Mouse (Mus musculus) limb, embryonic 14.5 days (tissue): ENCODE data around the gene Ankrd44. TPM values are rescaled to one million over a fixed set of nuclear protein-coding genes. Genes with fewer than 3 reads are reported as not detected.

Experiments
- ATAC-seq: fragments of 200-750 bp; cut with Nextera tagmentation; 2 replicates; pipeline ENCODE4 v1.8.0; 2017; ENCODE audit warnings: low read depth, moderate number of reproducible peaks, moderate TSS enrichment; ENCODE audit not compliant: low FRiP score
- DNase-seq: peaks from one replicate; pipeline ENCODE4 v3.0.0-alpha.2; 2015; ENCODE audit warnings: low spot score
- H3K27ac ChIP-seq: fragments of 300-500 bp; sonication (generic); replicated peaks from 2 replicates; pipeline ENCODE4 v1.5.1; 2014; ENCODE audit warnings: low read depth, mild to moderate bottlenecking, low read length, moderate library complexity, mixed read lengths
- H3K27me3 ChIP-seq: fragments of 300-500 bp; sonication (generic); 2 replicates; pipeline ENCODE4 v1.6.1; 2014; ENCODE audit warnings: low read length, mixed read lengths; ENCODE audit not compliant: control insufficient read depth, insufficient read depth
- H3K36me3 ChIP-seq: fragments of 300-500 bp; sonication (generic); 2 replicates; pipeline ENCODE4 v1.6.1; 2014; ENCODE audit warnings: mild to moderate bottlenecking, low read length, moderate library complexity, mixed read lengths; ENCODE audit not compliant: control insufficient read depth, insufficient read depth
- H3K4me1 ChIP-seq: fragments of 300-500 bp; sonication (generic); 2 replicates; pipeline ENCODE4 v1.6.1; 2014; ENCODE audit warnings: antibody characterized with exemption, low read length, mixed read lengths; ENCODE audit not compliant: control insufficient read depth, insufficient read depth
- H3K4me2 ChIP-seq: fragments of 300-500 bp; sonication (generic); replicated peaks from 2 replicates; pipeline ENCODE4 v1.6.1; 2014; ENCODE audit warnings: low read depth, mild to moderate bottlenecking, low read length, moderate library complexity; ENCODE audit not compliant: severe bottlenecking
- H3K4me3 ChIP-seq: fragments of 300-500 bp; sonication (generic); replicated peaks from 2 replicates; pipeline ENCODE4 v1.5.1; 2014; ENCODE audit warnings: low read length
- H3K9ac ChIP-seq: fragments of 300-500 bp; sonication (generic); 2 replicates; pipeline ENCODE4 v1.6.1; 2014; ENCODE audit warnings: mild to moderate bottlenecking, low read depth, low read length, moderate library complexity; ENCODE audit not compliant: severe bottlenecking
- H3K9me3 ChIP-seq: fragments of 300-500 bp; sonication (generic); 2 replicates; pipeline ENCODE4 v1.6.1; 2016; ENCODE audit warnings: low read length; ENCODE audit not compliant: control insufficient read depth
- POLR2A ChIP-seq: fragments of 200-500 bp; IDR thresholded peaks from 2 replicates; pipeline ENCODE4 v1.8.0; 2012; ENCODE audit warnings: inconsistent platforms, mild to moderate bottlenecking, moderate library complexity, borderline replicate concordance; ENCODE audit not compliant: insufficient read depth, insufficient read length; ENCODE audit errors: extremely low read depth
- WGBS: fragments of 180-500 bp; shearing (Covaris S2); extraction: QIAGEN DNeasy Blood & Tissue Kit; methylation state at CpG from one replicate; pipeline ENCODE4 v1.1.7; 2014; 5-methylcytosine and 5-hydroxymethylcytosine counted together
- polyA plus RNA-seq, 2 experiments: library from polyadenylated mRNA; depleted of rRNA in 1 of 2; stranded (reverse) in 1 of 2; unstranded in 1 of 2; fragments of >200 nt; fragmentation: Nextera tagmentation in 1 of 2; extraction: Ambion mirVana in 1 of 2; gene quantifications; 2 replicates each; pipeline versions ENCODE4 v1.2.1 to v1.2.3; 2012 to 2014

Ankrd44 gene
- polyA plus RNA-seq, 2 experiments, result 23.5 to 38.8 TPM

- no peak overlapping the region for H3K27ac ChIP-seq
- no peak overlapping the region for H3K4me2 ChIP-seq
- no peaks in the 10 kb centered on the region for H3K4me1 ChIP-seq
- no peak overlapping the region for H3K9ac ChIP-seq
- no peaks in the 10 kb centered on the region for H3K27me3 ChIP-seq
- 53% methylated on average over 8 of the region's 8 CpGs for WGBS
- DNase-seq (no peak), ATAC-seq (no peak)
- H3K4me3 ChIP-seq, result no peak overlapping the region
- H3K36me3 ChIP-seq, result no peaks in the 10 kb centered on the region
- no peak for TF ChIP-seq POLR2A
- peaks cover 3% of the 10 kb centered on the region; the same call in 1 of the 2 replicates for H3K9me3 ChIP-seq
Measured at GRCm38 (mm10) chr1:54776116-54776515, 150.1 kb downstream of the Ankrd44 start.

- no peaks in the 10 kb centered on the region for H3K36me3 ChIP-seq
- no peak for TF ChIP-seq POLR2A
- ATAC-seq, result no peak
- H3K4me3 ChIP-seq, result no peak overlapping the region
- no peak for DNase-seq
- no peak overlapping the region for H3K9ac ChIP-seq
- no peak overlapping the region for H3K27ac ChIP-seq
- WGBS, result 93% methylated on average over 5 of the region's 5 CpGs
- H3K27me3 ChIP-seq, result no peaks in the 10 kb centered on the region
- H3K4me1 ChIP-seq, result no peaks in the 10 kb centered on the region
- no peak overlapping the region for H3K4me2 ChIP-seq
- peaks cover 8% of the 10 kb centered on the region; the same call in 1 of the 2 replicates for H3K9me3 ChIP-seq
Measured at GRCm38 (mm10) chr1:54772843-54773242, 153.3 kb downstream of the Ankrd44 start.

DNA sequence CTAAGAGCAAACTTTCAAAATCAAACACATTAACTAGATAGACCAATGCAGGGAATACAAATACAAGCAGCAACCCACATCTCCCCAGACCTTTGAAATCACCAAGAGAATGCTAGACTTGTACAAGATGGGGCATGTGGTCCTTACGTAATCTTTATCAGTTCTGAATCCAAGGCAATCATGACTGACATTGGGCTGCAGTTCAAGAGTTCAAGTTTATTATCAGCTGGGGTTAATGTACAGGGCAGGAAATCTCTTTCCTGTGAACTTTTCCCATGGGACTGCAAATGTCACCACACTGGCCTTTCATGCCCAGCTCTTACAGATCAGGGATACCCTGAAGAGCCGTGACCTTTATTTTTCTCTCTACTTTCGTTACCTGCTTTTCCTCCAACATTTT, 154.7 kb downstream of the Ankrd44 start:
- H3K27ac ChIP-seq, result no peak overlapping the region
- no peak overlapping the region for H3K4me3 ChIP-seq
- peaks cover 8% of the 10 kb centered on the region; the same call in 1 of the 2 replicates for H3K9me3 ChIP-seq
- DNase-seq, result no peak
- ATAC-seq, result no peak
- no peak overlapping the region for H3K4me2 ChIP-seq
- no peak for TF ChIP-seq POLR2A
- H3K4me1 ChIP-seq, result no peaks in the 10 kb centered on the region
- peaks cover 3% of the 10 kb centered on the region for H3K36me3 ChIP-seq
- no peak overlapping the region for H3K9ac ChIP-seq
- WGBS, result 95% methylated on average over 3 of the region's 3 CpGs
- no peaks in the 10 kb centered on the region for H3K27me3 ChIP-seq

DNA sequence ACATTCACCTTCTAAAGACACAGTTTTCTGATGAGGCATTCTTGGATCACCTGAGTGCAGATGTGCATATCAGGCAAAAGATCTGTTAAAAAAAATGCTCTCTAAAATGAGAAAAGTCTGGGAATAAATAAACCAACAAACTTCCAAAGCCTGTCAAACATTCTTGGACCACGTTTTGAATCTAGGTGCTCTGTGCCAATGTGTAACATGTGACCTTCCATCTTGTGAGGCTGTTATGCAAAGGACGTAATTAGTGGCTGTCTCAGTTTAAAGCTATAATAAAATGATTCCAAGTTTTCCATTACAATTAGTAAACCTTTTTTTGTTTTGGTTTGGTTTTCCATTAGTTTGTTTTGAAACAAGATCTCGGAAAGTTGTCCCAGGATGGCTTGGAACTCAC, 159.0 kb downstream of the Ankrd44 start:
- no peak for DNase-seq

GRCm38 (mm10) chr1:54765632-54766238, 160.5 kb downstream of the Ankrd44 start:
- Histone ChIP-seq H3K9ac (no peak overlapping the region), H3K4me3 (no peak overlapping the region), H3K9me3 (peaks cover under 1% of the 10 kb centered on the region; the same call in 1 of the 2 replicates), H3K27ac (no peak overlapping the region), H3K4me1 (no peaks in the 10 kb centered on the region), H3K27me3 (no peaks in the 10 kb centered on the region), H3K36me3 (peaks cover 21% of the 10 kb centered on the region), H3K4me2 (no peak overlapping the region)
- ATAC-seq (no peak), DNase-seq (no peak)
- no peak for TF ChIP-seq POLR2A
- 93% methylated on average over 2 of the region's 2 CpGs for WGBS

More for the DNA sequence above, 159.0 kb downstream of the Ankrd44 start:
- no peaks in the 10 kb centered on the region for H3K27me3 ChIP-seq
- no peak overlapping the region for H3K9ac ChIP-seq
- peaks cover 8% of the 10 kb centered on the region; the same call in 1 of the 2 replicates for H3K9me3 ChIP-seq
- ATAC-seq, result no peak
- no peak overlapping the region for H3K4me3 ChIP-seq
- H3K4me1 ChIP-seq, result no peaks in the 10 kb centered on the region
- TF ChIP-seq POLR2A, result no peak
- 70% methylated on average over 3 of the region's 3 CpGs for WGBS
- no peak overlapping the region for H3K4me2 ChIP-seq
- no peak overlapping the region for H3K27ac ChIP-seq
- peaks cover 10% of the 10 kb centered on the region for H3K36me3 ChIP-seq
